Mouse (Mus musculus): ENCODE results near the gene Nfia.

- TF ChIP-seq CTCF (IDR thresholded peaks at IDR 0.05; ENCODE audit: low read depth, low read length): no peak
- TF ChIP-seq POLR2A (IDR thresholded peaks at IDR 0.05; ENCODE audit: insufficient read depth, low read length): no peak
These were observed 335.6 kb downstream of the Nfia start for GRCm38 (mm10) chr4:98107936-98108675.
